Mouse (Mus musculus): ENCODE results near the gene Dock1. TPM values are rescaled to one million over a fixed set of nuclear protein-coding genes. Genes with fewer than 3 reads are reported as not detected.
A peak's percentile ranks its signal among the peaks of the same experiment; 100 is the strongest.

Gene Dock1
- polyA plus RNA-seq (2015; fragmentation: Nextera tagmentation; extraction: Ambion mirVana): 40.0 and 44.5 TPM in 2 replicates

DNA sequence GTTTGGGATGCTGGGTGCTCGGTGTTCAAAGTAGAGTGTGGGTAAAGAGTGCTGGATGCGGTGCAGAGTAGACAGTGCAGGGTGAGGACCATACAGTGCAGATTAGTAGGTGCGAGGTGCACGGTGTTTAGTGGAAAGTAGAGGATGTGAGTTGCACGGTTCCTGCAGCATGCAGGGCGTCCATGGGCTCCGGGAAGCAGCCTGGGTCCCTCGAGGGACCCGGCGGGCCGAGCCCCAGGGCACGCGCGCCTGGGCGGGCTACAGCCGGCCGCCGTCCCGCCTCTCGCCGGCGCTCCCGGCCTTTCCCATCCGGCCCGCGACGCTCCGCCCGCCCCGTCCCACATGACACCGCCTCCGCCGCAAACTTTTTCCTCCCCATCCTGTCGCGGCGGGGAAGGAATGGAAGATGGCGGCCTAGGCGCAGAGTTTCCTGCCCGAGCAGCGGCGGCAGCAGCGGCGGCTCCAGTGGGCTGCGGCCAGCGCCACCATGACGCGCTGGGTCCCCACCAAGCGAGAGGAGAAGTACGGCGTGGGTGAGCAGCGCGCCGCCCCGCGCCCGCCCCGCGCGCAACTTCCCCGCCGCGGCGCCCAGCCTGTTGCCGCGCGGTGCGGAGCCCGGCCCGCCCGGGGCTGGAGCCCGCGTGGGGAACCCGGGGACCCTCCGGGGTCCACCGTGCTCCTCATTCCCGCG is at the start of gene Dock1:
Gene Dock1, plus strand, starts transcription at position 343 of the 691 bp plus-strand sequence.
- peak within 1 kb of the TSS; percentile 63 for H3K4me2 ChIP-seq (ENCODE audit: low read depth, low read length)
- H3K4me3 ChIP-seq (ENCODE audit: low read length): peak within 1 kb of the TSS; percentile 89
- ATAC-seq (ENCODE audit: low read depth): peak; percentile 92
- peak within 1 kb of the TSS; percentile 96 for H3K9ac ChIP-seq (ENCODE audit: low read length)
- no peaks in the 10 kb centered on the region for H3K36me3 ChIP-seq (ENCODE audit: control insufficient read depth, insufficient read depth, low read length)
- no peaks in the 10 kb centered on the region for H3K9me3 ChIP-seq (ENCODE audit: control insufficient read depth, low read length)
- H3K4me1 ChIP-seq (replicated peaks; ENCODE audit: control insufficient read depth, insufficient read depth, low read length): peaks cover 40% of the 10 kb centered on the region
- H3K27me3 ChIP-seq (ENCODE audit: control insufficient read depth, insufficient read depth, low read depth, low read length): no peaks in the 10 kb centered on the region
- 2% methylated on average over 33 of the region's 77 CpGs for WGBS
- peak within 1 kb of the TSS; percentile 96 for H3K27ac ChIP-seq (ENCODE audit: low read length)

- 61% methylated on average over 4 of the region's 4 CpGs for WGBS
- H3K9me3 ChIP-seq (ENCODE audit: control insufficient read depth, low read length): no peaks in the 10 kb centered on the region
- no peaks in the 10 kb centered on the region for H3K27me3 ChIP-seq (ENCODE audit: control insufficient read depth, insufficient read depth, low read depth, low read length)
- H3K9ac ChIP-seq (ENCODE audit: low read length): no peak overlapping the region
- no peak overlapping the region for H3K4me2 ChIP-seq (ENCODE audit: low read depth, low read length)
- H3K4me3 ChIP-seq (ENCODE audit: low read length): no peak overlapping the region
- no peaks in the 10 kb centered on the region for H3K4me1 ChIP-seq (replicated peaks; ENCODE audit: control insufficient read depth, insufficient read depth, low read length)
- H3K36me3 ChIP-seq (ENCODE audit: control insufficient read depth, insufficient read depth, low read length): no peaks in the 10 kb centered on the region
- ATAC-seq (ENCODE audit: low read depth): no peak
- no peak overlapping the region for H3K27ac ChIP-seq (ENCODE audit: low read length)
These were observed 42.5 kb upstream of the Dock1 start for GRCm38 (mm10) chr7:134627906-134628305.

- no peaks in the 10 kb centered on the region for H3K9me3 ChIP-seq (ENCODE audit: control insufficient read depth, low read length)
- no peak overlapping the region for H3K4me3 ChIP-seq (ENCODE audit: low read length)
- H3K27me3 ChIP-seq (ENCODE audit: control insufficient read depth, insufficient read depth, low read depth, low read length): no peaks in the 10 kb centered on the region
- H3K4me1 ChIP-seq (replicated peaks; ENCODE audit: control insufficient read depth, insufficient read depth, low read length): no peaks in the 10 kb centered on the region
- no peak for ATAC-seq (ENCODE audit: low read depth)
- WGBS: 67% methylated on average over 8 of the region's 8 CpGs
- H3K36me3 ChIP-seq (ENCODE audit: control insufficient read depth, insufficient read depth, low read length): no peaks in the 10 kb centered on the region
- no peak overlapping the region for H3K27ac ChIP-seq (ENCODE audit: low read length)
- no peak overlapping the region for H3K9ac ChIP-seq (ENCODE audit: low read length)
- H3K4me2 ChIP-seq (ENCODE audit: low read depth, low read length): no peak overlapping the region
These were observed 20.1 kb upstream of the Dock1 start for GRCm38 (mm10) chr7:134650246-134650830.

GRCm38 (mm10) chr7:134651071-134651470 is 19.4 kb upstream of the Dock1 start:
- H3K4me2 ChIP-seq (ENCODE audit: low read depth, low read length): no peak overlapping the region
- no peaks in the 10 kb centered on the region for H3K36me3 ChIP-seq (ENCODE audit: control insufficient read depth, insufficient read depth, low read length)
- H3K9ac ChIP-seq (ENCODE audit: low read length): no peak overlapping the region
- H3K4me3 ChIP-seq (ENCODE audit: low read length): no peak overlapping the region
- 69% methylated on average over 3 of the region's 3 CpGs for WGBS
- H3K9me3 ChIP-seq (ENCODE audit: control insufficient read depth, low read length): no peaks in the 10 kb centered on the region
- no peaks in the 10 kb centered on the region for H3K4me1 ChIP-seq (replicated peaks; ENCODE audit: control insufficient read depth, insufficient read depth, low read length)
- H3K27me3 ChIP-seq (ENCODE audit: control insufficient read depth, insufficient read depth, low read depth, low read length): no peaks in the 10 kb centered on the region
- ATAC-seq (ENCODE audit: low read depth): no peak
- H3K27ac ChIP-seq (ENCODE audit: low read length): no peak overlapping the region

GRCm38 (mm10) chr7:134663241-134663640 is 7.2 kb upstream of the Dock1 start:
- 2% methylated on average over 2 of the region's 2 CpGs for WGBS
- Histone ChIP-seq H3K27ac (ENCODE audit: low read length) (no peak overlapping the region), H3K36me3 (ENCODE audit: control insufficient read depth, insufficient read depth, low read length) (no peaks in the 10 kb centered on the region), H3K4me3 (ENCODE audit: low read length) (no peak overlapping the region), H3K4me1 (replicated peaks; ENCODE audit: control insufficient read depth, insufficient read depth, low read length) (0 out of 2 replicates have a peak, but pooled peaks cover 2% of the 10 kb centered on the region), H3K27me3 (ENCODE audit: control insufficient read depth, insufficient read depth, low read depth, low read length) (no peaks in the 10 kb centered on the region), H3K4me2 (ENCODE audit: low read depth, low read length) (no peak overlapping the region), H3K9me3 (ENCODE audit: control insufficient read depth, low read length) (peaks cover 5% of the 10 kb centered on the region; the same call in 1 of the 2 replicates), H3K9ac (ENCODE audit: low read length) (no peak overlapping the region)
- ATAC-seq (ENCODE audit: low read depth): peak; percentile 85

DNA sequence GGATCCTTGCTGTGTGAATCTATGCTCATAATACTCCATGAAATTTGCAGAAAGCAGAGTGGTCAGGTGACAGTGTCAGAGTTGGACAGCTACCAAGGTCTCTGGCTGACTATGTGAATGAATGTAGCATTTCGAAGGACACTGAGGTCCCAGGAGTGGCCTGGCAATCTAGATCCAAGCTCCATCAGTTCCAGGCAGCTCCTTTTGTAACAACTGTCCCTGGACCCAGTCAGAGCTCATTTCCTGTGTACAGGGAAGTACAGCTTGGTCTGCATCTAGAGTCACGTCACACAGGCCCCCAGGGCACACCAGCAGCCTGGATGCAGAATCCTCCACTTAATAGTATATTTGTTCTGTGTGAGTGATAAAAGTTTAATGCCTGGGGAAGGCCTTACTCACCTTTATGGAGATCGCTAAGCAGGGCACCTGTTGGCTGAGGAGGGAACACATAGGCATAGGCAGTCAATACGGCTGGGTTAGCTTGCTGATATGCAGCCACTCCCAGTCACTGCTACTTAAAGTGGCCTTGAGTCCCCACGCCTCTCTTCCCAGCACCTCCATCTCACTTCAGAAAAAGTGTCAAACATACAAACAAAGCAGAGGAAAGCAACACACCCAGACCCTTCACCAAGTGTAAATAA is 4.7 kb upstream of the Dock1 start:
- H3K4me2 ChIP-seq (ENCODE audit: low read depth, low read length): no peak overlapping the region
- no peak overlapping the region for H3K4me3 ChIP-seq (ENCODE audit: low read length)
- H3K27ac ChIP-seq (ENCODE audit: low read length): no peak overlapping the region
- no peak for ATAC-seq (ENCODE audit: low read depth)
- 65% methylated on average over 5 of the region's 5 CpGs for WGBS
- H3K9me3 ChIP-seq (ENCODE audit: control insufficient read depth, low read length): no peaks in the 10 kb centered on the region
- no peaks in the 10 kb centered on the region for H3K27me3 ChIP-seq (ENCODE audit: control insufficient read depth, insufficient read depth, low read depth, low read length)
- no peaks in the 10 kb centered on the region for H3K36me3 ChIP-seq (ENCODE audit: control insufficient read depth, insufficient read depth, low read length)
- peaks cover 10% of the 10 kb centered on the region for H3K4me1 ChIP-seq (replicated peaks; ENCODE audit: control insufficient read depth, insufficient read depth, low read length)
- no peak overlapping the region for H3K9ac ChIP-seq (ENCODE audit: low read length)

DNA sequence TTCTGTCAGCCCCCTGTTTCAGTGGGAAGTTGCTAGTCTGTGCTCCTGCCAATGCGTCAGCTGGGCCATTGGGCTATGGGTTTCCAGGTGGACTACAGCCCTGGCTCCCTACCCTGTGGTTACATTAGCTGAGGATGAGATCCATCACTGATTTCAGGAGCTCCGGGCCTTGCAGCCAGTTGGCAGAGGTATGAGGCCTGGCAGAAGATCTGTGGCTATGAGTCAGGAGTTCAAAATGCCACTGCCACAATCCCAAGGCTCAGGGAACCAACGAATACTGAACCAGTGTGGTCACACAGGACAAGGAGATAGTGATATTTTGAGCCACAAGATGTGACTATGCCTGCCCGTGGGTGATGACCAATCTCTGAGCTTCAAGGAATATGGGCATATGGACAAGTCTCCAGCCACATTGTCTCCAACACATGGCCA is 3.2 kb upstream of the Dock1 start:
- Histone ChIP-seq H3K36me3 (ENCODE audit: control insufficient read depth, insufficient read depth, low read length) (no peaks in the 10 kb centered on the region), H3K27me3 (ENCODE audit: control insufficient read depth, insufficient read depth, low read depth, low read length) (no peaks in the 10 kb centered on the region), H3K4me3 (ENCODE audit: low read length) (no peak overlapping the region), H3K9ac (ENCODE audit: low read length) (no peak overlapping the region), H3K27ac (ENCODE audit: low read length) (no peak overlapping the region), H3K4me1 (replicated peaks; ENCODE audit: control insufficient read depth, insufficient read depth, low read length) (peaks cover 19% of the 10 kb centered on the region), H3K4me2 (ENCODE audit: low read depth, low read length) (no peak overlapping the region), H3K9me3 (ENCODE audit: control insufficient read depth, low read length) (no peaks in the 10 kb centered on the region)
- 81% methylated on average over 4 of the region's 4 CpGs for WGBS
- ATAC-seq (ENCODE audit: low read depth): no peak

DNA sequence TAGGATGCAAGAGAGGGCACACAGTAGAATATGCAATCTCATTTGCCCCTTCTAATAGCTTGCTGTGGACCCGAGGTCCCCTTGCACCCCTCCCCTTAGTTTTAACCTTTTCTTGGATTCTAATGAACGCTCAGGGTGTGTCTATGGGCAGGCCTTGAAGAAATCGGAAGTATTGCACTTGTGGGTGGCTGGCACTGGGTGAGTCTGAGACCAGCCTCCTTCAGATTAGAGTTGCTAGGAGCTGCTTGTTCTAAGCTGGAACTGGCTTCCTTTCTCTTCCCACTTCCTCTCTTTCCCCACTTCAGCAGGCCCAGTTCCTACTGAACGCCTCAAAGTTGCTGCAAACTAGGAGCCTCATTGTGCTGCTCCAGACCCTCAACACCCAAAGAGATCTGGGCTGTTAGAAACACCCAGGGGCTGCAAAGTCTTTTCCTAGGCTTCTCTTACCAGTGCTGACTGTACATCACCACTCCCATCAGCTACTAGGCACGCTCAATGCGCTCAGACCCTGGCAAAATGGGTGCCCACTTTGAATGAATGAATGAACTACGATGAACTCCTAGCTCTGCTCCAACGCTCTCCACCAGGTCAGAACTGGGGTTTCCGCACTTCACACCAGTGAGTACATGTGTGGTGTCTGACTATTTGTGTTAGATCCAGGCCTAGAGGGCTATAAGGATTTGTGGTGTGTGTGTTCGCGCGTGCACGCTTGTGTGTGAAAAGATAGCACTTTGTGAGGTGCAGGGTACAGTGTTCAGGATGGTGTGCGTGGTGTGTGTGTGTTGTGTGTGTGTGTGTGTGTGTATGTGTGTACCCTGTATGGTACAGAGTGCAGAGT is 761 bp upstream of the Dock1 start:
- no peaks in the 10 kb centered on the region for H3K36me3 ChIP-seq (ENCODE audit: control insufficient read depth, insufficient read depth, low read length)
- H3K27me3 ChIP-seq (ENCODE audit: control insufficient read depth, insufficient read depth, low read depth, low read length): no peaks in the 10 kb centered on the region
- no peaks in the 10 kb centered on the region for H3K9me3 ChIP-seq (ENCODE audit: control insufficient read depth, low read length)
- H3K27ac ChIP-seq (ENCODE audit: low read length): peak overlapping the region; percentile 96
- WGBS: 80% methylated on average over 14 of the region's 14 CpGs
- H3K9ac ChIP-seq (ENCODE audit: low read length): peak overlapping the region; percentile 96
- peak overlapping the region; percentile 63 for H3K4me2 ChIP-seq (ENCODE audit: low read depth, low read length)
- ATAC-seq (ENCODE audit: low read depth): no peak
- peak overlapping the region; percentile 89 for H3K4me3 ChIP-seq (ENCODE audit: low read length)
- H3K4me1 ChIP-seq (replicated peaks; ENCODE audit: control insufficient read depth, insufficient read depth, low read length): peaks cover 39% of the 10 kb centered on the region
